Mouse (Mus musculus): ENCODE results near the gene Abhd13.

The Abhd13 gene

DNA sequence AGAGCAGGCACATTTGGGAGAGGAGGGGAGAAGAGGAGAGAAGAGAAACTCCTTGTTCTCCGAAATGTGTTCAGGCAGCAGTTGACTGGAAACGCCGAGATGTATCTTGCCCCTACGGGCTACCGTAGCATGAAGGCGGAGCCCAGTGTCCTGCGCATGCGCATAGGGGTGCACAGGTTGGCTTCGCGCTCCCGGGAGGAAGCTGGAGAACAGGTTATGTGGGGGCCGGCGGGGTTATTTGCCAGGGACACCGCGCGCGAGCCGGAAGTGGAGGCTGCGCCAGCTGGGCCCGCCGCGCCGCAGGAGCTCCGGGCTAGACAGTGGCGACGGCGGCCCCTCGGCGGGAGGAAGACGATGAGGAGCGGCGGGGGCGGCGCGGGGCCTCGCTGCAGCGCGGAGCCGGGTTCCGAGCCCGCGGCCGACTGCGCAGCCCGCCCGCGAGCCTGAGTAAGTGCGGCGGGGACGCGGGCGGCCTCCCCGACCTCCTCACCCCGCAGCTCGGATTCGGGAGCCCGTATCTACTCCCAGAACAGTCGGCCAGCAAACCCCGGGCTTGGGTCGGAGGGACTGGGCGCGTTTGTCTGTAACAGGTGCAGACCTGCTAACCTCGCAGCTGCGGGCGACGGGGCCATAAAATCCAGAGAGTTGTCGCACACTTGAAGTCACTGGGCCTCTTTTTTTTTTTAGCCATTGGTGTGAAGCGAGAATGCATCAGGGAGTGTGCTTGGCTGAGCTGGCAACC, at the start of gene Abhd13, which contains the start of gene Lig4:
TSS of gene Abhd13 (plus strand) at position 135 of the 742 bp plus-strand sequence.
TSS of gene Lig4 (minus strand) at position 114 of the 742 bp plus-strand sequence.
- DNase-seq = peak; percentile 98

- no peak for DNase-seq
These were observed 47.6 kb upstream of the Abhd13 start for GRCm38 (mm10) chr8:9929746-9930445.

GRCm38 (mm10) chr8:9932711-9933110, 44.8 kb upstream of the Abhd13 start:
- DNase-seq = peak; percentile 69

DNA sequence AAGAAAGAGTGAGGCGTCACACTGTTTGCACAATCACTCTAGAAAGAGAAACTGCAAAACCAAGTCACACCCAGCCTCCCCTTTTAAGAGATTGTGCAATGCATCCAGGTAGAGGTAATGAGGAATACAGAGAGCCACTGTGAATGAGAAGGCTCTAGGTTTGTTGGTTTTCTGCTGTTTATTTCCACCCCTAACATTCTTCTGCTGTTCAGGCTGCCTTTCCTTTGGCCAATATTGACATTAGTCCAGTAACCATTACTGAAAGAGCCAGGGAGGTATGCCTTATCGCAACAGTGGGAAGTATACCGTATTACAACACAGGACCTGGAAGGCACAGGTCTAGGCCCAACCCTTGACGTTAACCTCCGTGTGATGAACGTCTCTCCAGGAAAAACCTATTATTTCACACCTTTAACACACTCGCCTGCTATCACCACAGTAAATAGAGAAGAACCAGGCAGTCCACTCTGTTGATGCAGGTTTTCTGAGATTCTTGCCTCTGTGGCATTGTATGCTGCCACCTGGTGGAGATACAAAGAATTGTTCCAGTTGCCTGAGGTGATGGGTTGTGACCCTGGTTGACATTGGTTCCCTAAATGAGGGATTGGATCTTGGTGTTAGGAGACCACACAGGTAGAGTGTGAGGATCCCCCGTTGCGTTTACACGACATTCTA, 42.5 kb upstream of the Abhd13 start:
- DNase-seq = peak; percentile 85

DNA sequence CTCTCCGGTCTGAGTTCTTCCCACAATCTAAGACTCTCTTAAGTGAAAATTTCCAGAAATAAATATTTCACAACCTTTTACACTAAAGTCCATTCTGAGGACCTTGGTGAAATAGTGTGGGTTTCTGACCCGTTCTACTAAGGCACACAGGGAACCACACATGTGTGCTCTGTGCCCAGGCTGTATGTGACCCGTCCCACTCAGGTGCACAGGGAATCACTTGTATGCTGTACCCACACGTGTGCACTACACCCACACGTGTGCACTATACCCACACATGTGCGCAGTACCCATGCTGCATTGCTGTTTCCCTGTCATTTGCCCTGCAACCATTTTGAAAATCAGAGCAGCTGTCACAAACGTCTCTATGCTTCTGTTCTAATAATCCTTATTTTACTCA, 41.9 kb upstream of the Abhd13 start:
- no peak for DNase-seq

DNA sequence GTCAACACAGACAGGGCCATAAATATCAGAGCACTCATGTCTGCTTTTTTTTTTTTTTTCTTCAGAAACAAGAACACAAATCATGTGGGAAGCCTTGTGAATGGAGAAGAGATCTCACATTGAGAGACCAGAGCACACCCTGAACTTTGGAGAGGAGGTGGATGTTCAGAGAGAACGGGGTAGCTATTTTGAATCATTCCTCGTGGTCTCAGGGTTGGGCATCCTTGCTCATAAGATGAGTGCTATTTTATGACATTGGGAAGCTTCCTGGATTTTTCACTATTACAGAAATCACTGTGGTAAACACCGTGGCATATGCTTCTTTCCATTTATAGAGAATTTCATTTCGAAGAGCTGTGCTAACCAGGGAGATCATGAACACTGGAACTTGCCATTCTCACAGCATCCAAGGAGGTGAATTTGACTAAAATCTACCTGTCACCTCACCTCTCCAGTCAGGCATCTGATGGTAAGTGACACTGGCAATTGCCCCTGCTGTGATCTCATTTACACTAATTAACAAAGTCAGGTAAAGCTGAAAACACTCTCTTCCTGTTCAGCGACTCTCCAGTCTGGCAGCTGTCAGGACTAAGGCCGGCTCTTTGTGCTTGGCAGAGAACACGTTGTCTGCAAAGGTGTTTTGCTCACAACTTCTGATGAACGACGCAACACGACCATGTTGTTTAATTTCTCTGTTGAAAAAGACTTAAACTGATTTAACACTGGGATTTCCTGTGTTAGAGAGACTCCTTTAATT, 28.2 kb upstream of the Abhd13 start:
- no peak for DNase-seq

- DNase-seq = no peak
These were observed 19.2 kb upstream of the Abhd13 start for GRCm38 (mm10) chr8:9958338-9958737.

DNA sequence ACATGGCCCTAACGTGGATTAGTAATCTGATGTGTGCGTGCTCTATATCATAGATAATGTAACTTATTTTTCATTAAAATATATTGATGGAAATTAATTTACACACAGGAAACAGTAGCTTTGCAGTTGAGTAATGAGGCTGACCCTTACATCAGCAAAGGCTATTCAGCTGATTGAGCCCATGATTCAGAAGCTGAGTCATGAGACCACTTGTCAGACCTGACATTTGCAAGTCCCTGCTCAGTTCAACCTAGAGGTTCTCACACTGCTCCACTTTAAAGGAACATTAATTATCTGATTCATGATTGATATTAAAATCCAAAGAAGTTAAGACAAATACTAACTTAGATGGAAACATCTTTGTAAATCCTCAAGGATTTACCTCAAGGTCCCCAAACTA, 17.6 kb upstream of the Abhd13 start:
- DNase-seq = no peak

DNA sequence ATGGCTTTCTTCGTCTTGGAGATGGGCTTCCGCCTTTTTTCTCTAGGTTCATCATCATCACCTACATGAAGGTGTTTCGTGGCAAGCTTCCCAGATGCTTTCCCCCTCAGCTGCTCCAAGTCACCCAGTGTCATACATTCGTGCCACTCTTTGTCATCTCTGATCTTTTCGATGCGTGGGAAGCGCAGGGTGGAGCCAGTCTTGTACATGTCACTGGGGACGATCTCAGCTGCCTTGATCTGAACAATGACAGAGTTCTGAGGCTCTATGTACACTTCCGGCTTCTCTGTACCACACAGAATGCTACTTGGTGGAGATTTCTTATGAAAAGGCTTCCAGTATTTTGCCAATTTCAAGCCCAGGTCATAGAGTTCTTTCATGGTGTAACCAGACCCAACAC, 5.6 kb upstream of the Abhd13 start:
- DNase-seq = no peak

- no peak for DNase-seq
These were observed 2.2 kb upstream of the Abhd13 start for GRCm38 (mm10) chr8:9975276-9975675.

- peak; percentile 99 for DNase-seq
These were observed 1.5 kb upstream of the Abhd13 start for GRCm38 (mm10) chr8:9975898-9976611.

DNA sequence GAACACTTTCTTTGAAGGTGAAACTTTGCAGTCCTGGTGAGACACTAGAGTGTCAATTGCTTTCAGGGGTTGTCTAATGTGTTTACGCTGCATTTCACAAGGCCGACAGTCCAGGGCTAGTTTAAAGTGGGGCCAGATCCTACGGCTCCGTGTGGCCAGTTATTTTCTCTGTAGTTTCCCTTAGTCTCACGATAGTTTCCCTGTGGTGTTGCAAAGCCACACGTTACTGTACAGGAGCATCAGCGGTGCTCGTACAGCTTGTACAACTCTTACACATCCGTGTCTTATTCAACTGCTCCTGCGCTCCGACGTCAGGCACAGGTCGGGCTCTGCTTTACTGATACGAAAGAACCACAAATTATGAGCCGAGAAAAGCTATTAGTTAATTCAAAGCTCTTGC, 491 bp upstream of the Abhd13 start:
- no peak for DNase-seq

DNA sequence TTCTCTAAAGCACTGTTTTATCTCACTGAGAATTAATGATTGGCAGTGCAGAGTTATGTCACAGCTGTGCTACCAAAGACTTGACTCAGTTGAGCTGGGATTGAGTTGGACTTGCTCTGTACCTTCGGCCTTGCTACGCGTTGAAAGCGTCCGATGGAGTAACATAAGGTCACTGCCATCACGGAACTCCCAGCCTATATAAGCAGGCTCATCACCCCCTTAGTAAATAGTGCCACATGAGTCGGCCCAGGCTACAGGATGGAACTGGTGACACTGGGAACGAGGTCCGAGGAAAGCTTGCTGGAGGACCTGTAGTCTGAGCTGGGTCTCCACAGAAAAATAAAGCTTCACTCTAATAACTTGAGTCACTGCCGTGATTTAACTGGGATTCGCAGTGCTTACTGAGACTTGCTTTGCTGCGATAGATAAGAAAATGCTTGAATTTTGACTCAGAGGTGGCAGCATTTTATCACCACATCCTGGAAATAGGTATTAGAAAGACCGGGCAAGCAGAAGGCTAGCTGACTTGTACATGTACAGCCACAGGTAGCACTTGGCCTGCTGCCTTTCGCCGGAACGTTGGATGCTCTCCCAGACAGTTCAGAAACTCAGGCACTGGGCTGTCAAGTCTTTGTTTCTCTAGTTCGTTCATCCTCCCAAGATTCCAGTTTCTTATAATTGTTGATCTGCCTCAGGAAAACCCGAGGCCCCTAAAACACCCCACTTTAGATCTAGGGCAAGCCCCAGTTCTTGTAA, 1.1 kb downstream of the Abhd13 start:
- DNase-seq = no peak

DNA sequence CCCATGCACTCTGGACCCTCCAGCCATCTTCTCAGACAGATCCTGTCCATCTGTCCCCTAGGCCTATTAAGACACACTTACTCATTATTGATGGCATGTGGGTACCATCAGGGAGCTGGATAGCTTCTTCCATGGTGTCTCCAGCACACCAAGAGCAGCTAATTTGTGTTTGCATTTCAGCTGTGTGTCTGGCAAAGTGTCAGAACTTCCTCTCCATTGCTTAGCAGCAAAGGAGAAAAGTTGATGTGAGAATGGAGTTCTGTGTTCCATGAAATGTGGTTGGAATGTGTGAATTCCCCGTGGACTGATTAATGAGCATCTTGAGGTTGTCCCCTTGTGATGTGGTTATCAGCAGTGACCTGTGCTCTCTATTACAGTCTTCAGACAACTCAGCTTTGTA, 2.2 kb downstream of the Abhd13 start:
- DNase-seq = no peak

DNA sequence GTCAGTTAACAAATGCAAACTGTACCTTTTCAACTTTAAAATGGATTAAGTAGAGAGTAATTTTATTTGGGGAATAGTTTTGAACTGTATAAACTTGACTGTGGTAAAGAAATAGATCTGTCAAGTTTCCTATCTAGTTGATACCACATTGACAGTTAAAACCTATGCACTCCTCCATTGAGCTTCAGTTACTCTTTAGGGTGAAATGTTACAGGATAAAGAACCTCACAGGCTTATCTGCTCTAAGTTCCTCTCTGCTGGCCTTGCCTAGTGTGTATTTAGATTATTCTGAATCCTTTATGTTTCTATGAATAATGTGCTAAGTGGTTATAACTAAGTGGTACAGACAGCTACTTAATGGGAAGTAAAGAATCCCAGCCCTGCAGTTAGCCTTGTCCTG, 2.7 kb downstream of the Abhd13 start:
- no peak for DNase-seq

DNA sequence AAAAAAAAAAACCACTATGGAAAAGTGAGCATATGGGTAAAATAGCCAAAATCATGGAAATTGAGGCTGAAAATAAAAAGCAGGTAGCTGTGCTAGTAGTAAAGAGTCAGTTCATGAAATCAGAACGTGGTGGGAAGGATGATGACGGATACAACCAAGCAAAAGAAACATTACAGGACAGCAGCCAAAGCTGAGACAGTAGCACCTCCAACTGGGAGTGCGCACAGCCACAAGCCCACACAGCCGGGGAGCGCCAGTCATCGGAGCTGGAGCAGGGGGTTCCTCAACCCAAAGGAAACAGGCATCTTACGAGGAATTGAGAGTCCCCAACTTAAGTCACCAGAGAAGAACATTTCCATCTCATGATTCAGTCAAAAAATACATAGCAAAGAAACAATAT, 26.6 kb downstream of the Abhd13 start:
- no peak for DNase-seq

GRCm38 (mm10) chr8:10006156-10006985, 28.9 kb downstream of the Abhd13 start, which contains the start of gene Tnfsf13b:
Gene Tnfsf13b, plus strand, starts transcription at chr8:10006467.
- DNase-seq = peak; percentile 66

DNA sequence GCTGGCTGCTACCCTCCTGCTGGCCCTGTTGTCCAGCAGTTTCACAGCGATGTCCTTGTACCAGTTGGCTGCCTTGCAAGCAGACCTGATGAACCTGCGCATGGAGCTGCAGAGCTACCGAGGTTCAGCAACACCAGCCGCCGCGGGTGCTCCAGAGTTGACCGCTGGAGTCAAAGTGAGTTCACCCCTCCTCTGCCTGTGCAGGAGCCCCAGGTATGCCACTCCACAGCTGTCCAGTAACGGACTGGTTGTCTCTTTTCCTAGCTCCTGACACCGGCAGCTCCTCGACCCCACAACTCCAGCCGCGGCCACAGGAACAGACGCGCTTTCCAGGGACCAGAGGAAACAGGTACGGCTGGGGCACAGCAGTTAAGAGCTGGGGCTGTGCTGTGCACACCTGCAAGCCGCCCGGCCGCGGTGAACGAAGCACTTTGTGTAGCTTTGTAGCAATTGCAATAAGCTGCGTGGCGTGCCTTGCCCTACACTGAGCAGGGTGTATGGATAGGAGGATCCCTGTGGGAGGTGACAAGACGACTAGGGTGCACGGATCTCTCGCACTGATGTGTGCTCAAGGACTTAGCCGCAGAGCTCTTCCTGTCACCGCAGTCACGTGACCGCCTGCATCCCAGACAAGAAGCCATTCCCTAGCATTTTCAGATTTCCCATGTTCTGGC, 29.6 kb downstream of the Abhd13 start:
- peak; percentile 24 for DNase-seq

DNA sequence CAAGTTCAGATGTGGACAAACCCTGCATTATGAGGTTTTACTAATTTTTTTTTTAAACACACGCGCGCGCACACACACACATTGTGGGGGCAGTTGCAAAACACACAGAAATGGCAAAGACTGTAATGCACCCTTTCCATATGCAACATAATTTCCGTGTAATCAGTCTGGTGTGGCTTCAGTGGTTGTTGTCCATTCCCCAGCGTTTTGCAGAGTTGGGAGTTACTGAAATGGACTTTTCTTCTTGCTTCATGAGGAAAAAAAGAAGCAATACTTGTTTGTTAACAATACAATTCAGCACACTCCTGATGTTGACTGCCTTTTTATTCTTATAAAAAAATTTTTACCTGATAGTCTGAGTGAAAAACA, 30.1 kb downstream of the Abhd13 start:
- DNase-seq = no peak

DNA sequence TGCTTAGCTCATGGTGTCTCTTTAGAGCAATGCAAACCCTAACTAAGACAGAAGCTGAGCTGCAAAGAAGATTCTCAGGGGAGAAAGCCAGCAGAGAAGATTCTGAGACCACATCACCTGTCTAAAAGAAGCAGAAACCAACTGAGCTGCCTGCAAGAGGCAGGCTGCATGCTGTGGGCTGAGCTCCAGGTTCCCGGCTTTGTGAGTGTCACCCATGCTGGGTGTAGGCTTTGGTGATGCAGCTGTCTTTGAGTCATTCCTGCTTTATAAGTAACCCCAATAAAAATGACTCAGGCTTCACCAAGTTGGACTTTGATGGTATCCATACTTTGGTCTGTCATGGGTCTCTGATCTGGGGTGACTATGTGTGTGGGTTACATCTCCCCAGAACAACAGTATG, 38.7 kb downstream of the Abhd13 start:
- DNase-seq = no peak
